Mouse (Mus musculus) kidney, embryonic 15.5 days (tissue): Measurements from ENCODE around the gene Mboat1. TPM values are rescaled to one million over a fixed set of nuclear protein-coding genes. Genes with fewer than 3 reads are reported as not detected.

Experiments
- ATAC-seq: fragments of 200-750 bp; cut with Nextera tagmentation; replicated peaks from 2 replicates; pipeline ENCODE4 v1.8.0; 2017; ENCODE audit warnings: moderate TSS enrichment; ENCODE audit not compliant: low FRiP score
- H3K27ac ChIP-seq: fragments of 300-500 bp; sonication (generic); 2 replicates; pipeline ENCODE4 v1.5.1; 2015; ENCODE audit warnings: mild to moderate bottlenecking, inconsistent platforms
- H3K27me3 ChIP-seq: fragments of 300-500 bp; sonication (generic); 2 replicates; pipeline ENCODE4 v1.6.1; 2015; ENCODE audit warnings: inconsistent platforms
- H3K36me3 ChIP-seq: fragments of 300-500 bp; sonication (generic); 2 replicates; pipeline ENCODE4 v1.6.1; 2015; ENCODE audit warnings: inconsistent platforms
- H3K4me1 ChIP-seq: fragments of 300-500 bp; sonication (generic); 2 replicates; pipeline ENCODE4 v1.6.1; 2015; ENCODE audit warnings: inconsistent platforms
- H3K4me2 ChIP-seq: fragments of 300-500 bp; sonication (generic); 2 replicates; pipeline ENCODE4 v1.6.1; 2015; ENCODE audit warnings: moderate library complexity, mild to moderate bottlenecking, inconsistent platforms
- H3K4me3 ChIP-seq: fragments of 300-500 bp; sonication (generic); replicated peaks from 2 replicates; pipeline ENCODE4 v1.5.1; 2015; ENCODE audit warnings: mild to moderate bottlenecking, inconsistent platforms
- H3K9ac ChIP-seq: fragments of 300-500 bp; sonication (generic); 2 replicates; pipeline ENCODE4 v1.6.1; 2015; ENCODE audit warnings: mild to moderate bottlenecking, inconsistent platforms
- H3K9me3 ChIP-seq: fragments of 300-500 bp; sonication (generic); replicated peaks from 2 replicates; pipeline ENCODE4 v1.6.1; 2016; ENCODE audit warnings: inconsistent platforms
- WGBS: fragments of 180-500 bp; shearing (Covaris S2); methylation state at CpG from one replicate; pipeline ENCODE4 v1.1.7; 2015; ENCODE audit warnings: mixed read lengths; 5-methylcytosine and 5-hydroxymethylcytosine counted together
- polyA plus RNA-seq: library from polyadenylated mRNA; unstranded; fragments of >200 nt; fragmentation: Nextera tagmentation; extraction: Ambion mirVana; gene quantifications from 2 replicates; pipeline ENCODE4 v1.2.1, GENCODE M21; 2015

The Mboat1 gene
- polyA plus RNA-seq, 1 experiment from 2014 or later = 26.2 TPM

DNA sequence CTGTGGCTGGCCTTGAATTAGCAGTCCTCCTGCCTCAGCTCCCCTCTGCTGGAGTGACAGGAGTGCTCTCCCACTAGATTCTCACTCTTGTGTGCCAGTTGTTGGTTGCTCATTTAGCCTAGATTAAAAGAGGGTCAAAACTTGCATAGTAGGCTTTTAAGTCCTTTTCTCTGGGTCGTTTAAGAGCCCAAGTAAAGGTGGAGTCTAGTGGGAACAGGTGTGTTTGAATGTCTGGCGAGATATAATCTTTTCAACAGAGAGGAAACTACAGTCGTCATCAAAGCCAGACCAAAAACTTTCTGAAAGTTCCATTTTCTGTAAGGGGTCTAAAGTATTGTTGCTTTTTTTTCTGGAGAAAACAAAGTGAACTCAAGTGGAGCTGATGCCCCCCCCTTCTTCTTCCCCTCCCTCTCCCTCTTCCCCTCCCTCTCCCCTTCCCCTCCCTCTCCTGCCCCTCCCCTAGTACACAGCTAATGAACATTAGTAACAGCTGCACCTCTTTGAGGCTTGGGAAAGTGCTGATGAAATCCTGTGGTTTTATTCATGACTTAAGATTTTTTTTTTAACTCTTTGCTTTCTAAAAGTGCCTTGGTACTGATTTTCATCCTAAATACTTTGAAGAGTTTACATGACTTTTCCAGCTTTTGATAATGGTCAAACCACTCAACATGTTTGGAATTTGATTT, 55.9 kb downstream of the Mboat1 start:
- WGBS = 56% methylated on average over 3 of the region's 3 CpGs
- Histone ChIP-seq H3K4me2 (no peak overlapping the region), H3K27me3 (no peaks in the 10 kb centered on the region), H3K4me1 (peaks cover 11% of the 10 kb centered on the region; the same call in 1 of the 2 replicates), H3K9ac (no peak overlapping the region), H3K4me3 (no peak overlapping the region), H3K9me3 (no peaks in the 10 kb centered on the region), H3K36me3 (no peaks in the 10 kb centered on the region), H3K27ac (peak overlapping the region; percentile 52; the same call in 1 of the 2 replicates)
- 0 out of 2 replicates have a peak, but pooled peaks have one; percentile 36 for ATAC-seq

DNA sequence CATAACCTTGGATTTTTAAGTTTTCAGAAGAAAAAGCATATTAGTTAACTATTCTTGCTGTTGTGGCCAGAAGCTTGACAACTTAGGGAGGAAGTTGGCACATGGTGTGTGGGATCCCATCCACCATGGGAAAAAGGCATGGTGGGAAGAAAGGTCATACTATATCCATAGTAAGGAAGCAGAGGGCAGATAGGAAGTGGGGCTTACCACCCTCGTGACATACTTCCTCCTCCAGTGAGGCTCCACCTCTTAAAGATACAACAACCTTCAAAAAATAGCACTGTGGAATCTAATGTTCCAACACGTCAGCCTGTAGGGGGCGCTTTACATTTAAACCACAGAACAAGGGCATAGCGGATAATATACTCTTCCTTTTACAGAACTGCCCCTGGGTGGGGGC, 57.1 kb downstream of the Mboat1 start:
- no peaks in the 10 kb centered on the region for H3K36me3 ChIP-seq
- no peak overlapping the region for H3K9ac ChIP-seq
- no peak overlapping the region for H3K27ac ChIP-seq
- H3K9me3 ChIP-seq = no peaks in the 10 kb centered on the region
- H3K4me2 ChIP-seq = no peak overlapping the region
- ATAC-seq = no peak
- peaks cover 14% of the 10 kb centered on the region for H3K4me1 ChIP-seq
- 78% methylated on average over 4 of the region's 4 CpGs for WGBS
- H3K27me3 ChIP-seq = no peaks in the 10 kb centered on the region
- no peak overlapping the region for H3K4me3 ChIP-seq

DNA sequence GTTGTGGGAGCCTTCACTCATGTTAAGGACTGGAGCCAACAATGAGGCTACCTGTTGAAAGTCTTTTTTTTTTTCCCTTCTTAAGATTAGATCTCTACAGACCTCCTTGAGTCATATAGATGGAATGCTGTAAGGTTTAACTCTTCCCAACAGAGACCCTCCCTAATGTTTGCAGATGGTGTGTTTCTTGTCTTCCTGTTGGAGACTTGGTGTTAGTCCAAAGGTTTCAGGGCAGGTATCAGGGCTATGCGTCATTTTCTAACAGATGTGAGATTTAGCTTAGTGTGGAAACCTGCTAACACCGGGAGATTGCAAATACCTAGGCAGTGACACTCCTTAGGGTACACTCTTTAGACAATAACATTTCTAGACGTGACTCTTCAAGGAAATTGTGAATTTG, 58.5 kb downstream of the Mboat1 start:
- Histone ChIP-seq H3K9me3 (no peaks in the 10 kb centered on the region), H3K27ac (0 out of 2 replicates have a peak overlapping the region, but pooled peaks have one; percentile 37), H3K4me3 (no peak overlapping the region), H3K4me1 (peaks cover 14% of the 10 kb centered on the region), H3K4me2 (no peak overlapping the region), H3K9ac (no peak overlapping the region), H3K27me3 (no peaks in the 10 kb centered on the region), H3K36me3 (no peaks in the 10 kb centered on the region)
- no peak for ATAC-seq
- 60% methylated on average over 3 of the region's 3 CpGs for WGBS

DNA sequence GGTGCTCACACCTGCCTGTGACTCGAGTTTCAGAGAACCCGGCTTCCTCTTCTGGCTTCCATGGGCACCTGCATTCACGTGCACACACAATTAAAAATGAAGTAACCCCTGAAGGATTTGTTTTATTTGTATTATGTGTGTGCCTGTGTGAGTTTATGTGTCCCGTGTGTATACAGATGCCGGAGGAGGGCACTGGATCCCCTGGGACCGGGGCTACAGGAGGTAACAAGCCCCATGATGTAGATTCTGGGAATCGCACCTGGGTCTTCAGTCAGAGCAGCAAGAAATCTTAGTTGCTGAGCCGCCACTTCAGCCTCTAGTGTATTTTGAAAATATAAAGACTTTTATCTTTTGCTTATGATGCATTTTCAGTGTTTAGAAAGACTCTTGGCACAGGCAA, 60.4 kb downstream of the Mboat1 start:
- H3K4me3 ChIP-seq = no peak overlapping the region
- H3K27me3 ChIP-seq = no peaks in the 10 kb centered on the region
- no peak overlapping the region for H3K27ac ChIP-seq
- no peak overlapping the region for H3K9ac ChIP-seq
- WGBS = 88% methylated on average over 8 of the region's 8 CpGs
- no peaks in the 10 kb centered on the region for H3K9me3 ChIP-seq
- no peak overlapping the region for H3K4me2 ChIP-seq
- no peaks in the 10 kb centered on the region for H3K36me3 ChIP-seq
- no peak for ATAC-seq
- H3K4me1 ChIP-seq = peaks cover 14% of the 10 kb centered on the region

DNA sequence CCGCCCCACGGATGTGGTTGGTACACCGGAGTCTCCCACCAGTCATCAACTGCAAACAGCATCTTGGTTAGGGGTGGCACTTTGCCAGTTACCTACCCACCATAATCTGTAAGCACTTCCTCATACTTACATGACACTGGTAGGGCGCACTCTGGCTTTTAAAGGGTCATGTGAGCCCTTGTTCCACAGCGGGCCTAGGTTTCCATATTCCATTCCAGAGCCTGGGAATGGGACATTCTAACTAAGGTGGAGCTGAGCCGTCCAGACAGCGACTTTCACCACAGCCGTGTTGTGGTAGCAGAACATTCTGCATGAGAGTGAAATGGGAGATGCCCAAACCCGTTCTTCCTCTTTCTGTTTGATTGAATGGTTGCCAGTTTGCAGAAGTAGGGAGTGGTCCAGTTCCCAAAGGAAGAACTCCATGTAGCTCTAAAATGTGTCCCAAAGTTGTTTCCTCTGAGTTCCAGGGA, 61.8 kb downstream of the Mboat1 start:
- WGBS = 81% methylated on average over 9 of the region's 9 CpGs
- Histone ChIP-seq H3K4me3 (no peak overlapping the region), H3K9ac (no peak overlapping the region), H3K27me3 (no peaks in the 10 kb centered on the region), H3K27ac (no peak overlapping the region), H3K9me3 (no peaks in the 10 kb centered on the region), H3K36me3 (0 out of 2 replicates have a peak, but pooled peaks cover 3% of the 10 kb centered on the region), H3K4me2 (no peak overlapping the region), H3K4me1 (peaks cover 9% of the 10 kb centered on the region)
- no peak for ATAC-seq

DNA sequence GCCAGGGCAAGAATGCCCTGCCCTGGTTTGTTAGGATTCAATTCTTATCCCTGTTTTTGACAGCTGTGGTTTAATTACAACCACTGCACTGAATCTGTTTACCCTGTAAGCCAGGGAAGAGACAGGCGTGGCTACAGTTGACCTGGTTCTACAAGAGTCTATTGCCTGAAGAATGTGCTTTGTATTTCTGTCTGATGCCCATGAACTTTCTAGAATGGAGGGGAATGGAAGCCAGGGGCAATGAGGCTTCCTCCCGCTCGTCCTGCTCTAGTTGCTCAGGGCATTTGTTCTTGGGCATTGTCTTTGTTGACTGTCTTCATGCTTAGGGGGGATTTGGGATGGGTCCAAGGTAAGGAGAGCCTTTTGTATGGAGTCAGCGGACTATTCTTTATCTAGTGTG, 63.5 kb downstream of the Mboat1 start:
- Histone ChIP-seq H3K4me3 (no peak overlapping the region), H3K4me2 (no peak overlapping the region), H3K36me3 (0 out of 2 replicates have a peak, but pooled peaks cover 7% of the 10 kb centered on the region), H3K27ac (no peak overlapping the region), H3K27me3 (no peaks in the 10 kb centered on the region), H3K9ac (no peak overlapping the region), H3K9me3 (no peaks in the 10 kb centered on the region), H3K4me1 (peaks cover 5% of the 10 kb centered on the region; the same call in 1 of the 2 replicates)
- WGBS = 90% methylated on average over 4 of the region's 4 CpGs
- ATAC-seq = no peak

DNA sequence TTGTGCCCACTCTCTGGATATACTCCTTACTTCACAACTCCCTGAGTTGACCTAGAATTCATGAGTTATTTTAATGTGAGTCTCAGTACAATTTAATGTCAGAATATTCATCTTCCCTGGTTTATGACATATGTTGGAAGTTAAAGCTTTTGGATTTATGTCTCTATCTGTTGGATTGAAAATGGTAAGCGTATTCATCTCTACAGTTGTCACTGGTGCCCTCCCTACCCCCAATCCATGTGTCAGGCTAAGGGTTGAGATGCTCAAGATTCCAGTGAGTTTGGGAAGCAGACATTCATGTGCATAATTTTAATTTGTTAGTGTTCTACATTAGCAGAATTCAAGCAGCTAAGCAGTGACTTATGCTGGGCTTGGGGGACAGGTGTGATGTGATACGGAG, 64.4 kb downstream of the Mboat1 start:
- no peaks in the 10 kb centered on the region for H3K27me3 ChIP-seq
- H3K27ac ChIP-seq = no peak overlapping the region
- WGBS = 93% methylated on average over 2 of the region's 2 CpGs
- peaks cover 3% of the 10 kb centered on the region; the same call in 1 of the 2 replicates for H3K4me1 ChIP-seq
- H3K4me2 ChIP-seq = no peak overlapping the region
- 0 out of 2 replicates have a peak, but pooled peaks cover 7% of the 10 kb centered on the region for H3K36me3 ChIP-seq
- ATAC-seq = no peak
- no peak overlapping the region for H3K9ac ChIP-seq
- no peaks in the 10 kb centered on the region for H3K9me3 ChIP-seq
- H3K4me3 ChIP-seq = no peak overlapping the region

DNA sequence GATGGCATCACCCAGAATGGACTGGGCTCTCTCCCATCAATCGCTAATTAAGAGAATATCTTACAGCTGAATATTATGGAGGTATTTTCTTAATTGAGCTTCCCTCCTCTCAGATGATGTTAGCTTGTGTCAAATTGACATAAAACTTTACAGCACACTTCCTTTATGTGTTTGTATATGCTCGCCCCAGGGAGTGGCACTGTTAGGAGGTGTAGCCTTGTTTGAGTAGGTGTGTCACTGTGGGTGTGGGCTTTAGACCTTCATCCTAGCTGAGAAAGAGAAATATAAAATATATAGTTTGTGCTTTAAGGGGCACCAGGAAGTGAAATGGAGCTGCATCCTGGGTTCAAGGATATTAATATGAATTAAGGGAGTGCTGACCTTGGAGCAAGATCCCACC, 66.7 kb downstream of the Mboat1 start:
- no peak for ATAC-seq
- Histone ChIP-seq H3K27me3 (no peaks in the 10 kb centered on the region), H3K36me3 (0 out of 2 replicates have a peak, but pooled peaks cover 7% of the 10 kb centered on the region), H3K4me1 (peaks cover 1% of the 10 kb centered on the region; the same call in 1 of the 2 replicates), H3K27ac (no peak overlapping the region), H3K9ac (no peak overlapping the region), H3K9me3 (no peaks in the 10 kb centered on the region), H3K4me2 (no peak overlapping the region), H3K4me3 (no peak overlapping the region)
- 84% methylated on average over 2 of the region's 2 CpGs for WGBS

DNA sequence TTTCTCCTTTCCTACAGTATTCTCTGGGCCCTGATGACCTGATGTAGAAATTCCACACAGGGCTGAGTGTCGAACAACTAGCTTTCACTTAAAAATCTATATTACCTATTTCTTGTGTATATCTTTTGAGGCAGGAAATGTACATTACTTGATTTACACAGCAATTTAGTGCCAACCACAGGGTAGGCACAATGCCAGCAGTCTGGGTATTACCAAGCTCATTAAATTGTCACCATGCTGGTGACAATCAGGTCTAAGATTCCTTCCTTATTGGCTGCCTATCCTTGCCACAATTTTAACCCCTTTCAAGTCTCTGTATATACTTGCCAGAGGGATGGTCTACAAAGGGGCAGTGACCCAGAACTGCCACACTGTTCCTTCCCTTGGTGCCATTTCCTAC, 71.9 kb downstream of the Mboat1 start:
- WGBS = 81% methylated on average over 1 of the region's 1 CpGs

DNA sequence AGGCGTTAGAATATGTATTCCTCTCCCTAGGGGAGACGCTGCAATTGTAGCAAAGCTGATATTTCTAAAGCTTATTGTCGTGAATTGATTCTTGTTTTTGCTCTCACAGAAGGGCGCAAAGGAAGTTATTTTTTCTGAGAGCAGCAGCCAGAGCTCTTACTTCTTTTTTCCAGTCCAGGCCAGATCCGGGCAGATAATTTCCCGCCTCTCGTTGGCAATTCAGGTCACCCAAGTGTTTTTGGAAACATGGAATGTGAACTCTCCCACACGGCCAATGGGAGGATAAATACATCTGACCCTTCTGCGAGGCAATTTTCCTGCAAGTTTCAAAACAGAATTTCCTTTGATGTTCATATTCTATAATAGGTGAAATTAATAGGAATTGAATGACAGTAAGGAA, 77.0 kb downstream of the Mboat1 start:
- H3K4me1 ChIP-seq = peaks cover 10% of the 10 kb centered on the region; the same call in 1 of the 2 replicates
- H3K36me3 ChIP-seq = 0 out of 2 replicates have a peak, but pooled peaks cover 10% of the 10 kb centered on the region
- no peak overlapping the region for H3K9ac ChIP-seq
- H3K4me2 ChIP-seq = no peak overlapping the region
- no peak for ATAC-seq
- no peaks in the 10 kb centered on the region for H3K9me3 ChIP-seq
- H3K27ac ChIP-seq = no peak overlapping the region
- 53% methylated on average over 9 of the region's 9 CpGs for WGBS
- H3K27me3 ChIP-seq = no peaks in the 10 kb centered on the region
- H3K4me3 ChIP-seq = no peak overlapping the region

More for the DNA sequence above, 71.9 kb downstream of the Mboat1 start:
- no peaks in the 10 kb centered on the region for H3K9me3 ChIP-seq
- H3K36me3 ChIP-seq = 0 out of 2 replicates have a peak, but pooled peaks cover 14% of the 10 kb centered on the region
- H3K27me3 ChIP-seq = no peaks in the 10 kb centered on the region
- ATAC-seq = no peak
- no peak overlapping the region for H3K4me3 ChIP-seq
- no peak overlapping the region for H3K27ac ChIP-seq
- no peaks in the 10 kb centered on the region for H3K4me1 ChIP-seq
- H3K4me2 ChIP-seq = no peak overlapping the region
- H3K9ac ChIP-seq = no peak overlapping the region

DNA sequence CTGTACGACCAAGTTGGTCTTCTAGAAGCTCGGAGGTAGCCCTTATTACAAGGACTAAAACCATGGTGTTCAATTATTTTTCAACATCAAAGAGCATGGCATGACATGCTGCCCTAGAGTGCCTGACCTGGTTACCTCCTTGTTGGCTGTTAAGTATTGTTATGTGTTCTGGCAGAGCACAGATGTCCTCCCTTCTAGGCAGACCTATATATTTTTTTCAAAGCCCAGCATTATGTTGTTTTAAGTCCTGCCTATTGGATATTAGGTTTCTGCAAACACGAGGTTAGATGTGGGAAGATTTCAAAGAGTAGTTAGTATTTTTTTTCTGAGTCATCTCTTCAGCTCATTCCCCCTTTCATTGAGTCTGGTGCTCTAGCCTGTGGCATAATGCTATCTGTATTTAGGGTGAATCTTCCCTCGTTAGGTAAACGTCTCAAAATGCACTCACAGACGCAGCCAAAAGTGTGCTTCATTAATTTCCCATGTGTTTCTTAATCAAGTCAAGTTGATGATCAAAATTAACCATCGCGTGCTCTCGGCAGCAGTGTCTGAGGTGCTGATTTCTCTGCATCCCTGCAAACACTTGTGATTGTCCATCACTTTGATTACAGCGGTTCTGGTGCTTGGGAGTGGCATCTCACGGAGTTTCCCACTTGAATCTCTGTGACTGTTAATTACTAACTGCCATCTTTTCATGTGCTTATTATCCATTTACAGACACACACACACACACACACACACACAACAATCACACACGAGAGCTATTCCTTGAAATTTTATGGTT, 81.5 kb downstream of the Mboat1 start:
- Histone ChIP-seq H3K27ac (no peak overlapping the region), H3K4me1 (peaks cover 30% of the 10 kb centered on the region), H3K36me3 (no peaks in the 10 kb centered on the region), H3K4me3 (no peak overlapping the region), H3K9ac (no peak overlapping the region), H3K4me2 (no peak overlapping the region), H3K9me3 (no peaks in the 10 kb centered on the region), H3K27me3 (no peaks in the 10 kb centered on the region)
- ATAC-seq = no peak
- 47% methylated on average over 12 of the region's 12 CpGs for WGBS

DNA sequence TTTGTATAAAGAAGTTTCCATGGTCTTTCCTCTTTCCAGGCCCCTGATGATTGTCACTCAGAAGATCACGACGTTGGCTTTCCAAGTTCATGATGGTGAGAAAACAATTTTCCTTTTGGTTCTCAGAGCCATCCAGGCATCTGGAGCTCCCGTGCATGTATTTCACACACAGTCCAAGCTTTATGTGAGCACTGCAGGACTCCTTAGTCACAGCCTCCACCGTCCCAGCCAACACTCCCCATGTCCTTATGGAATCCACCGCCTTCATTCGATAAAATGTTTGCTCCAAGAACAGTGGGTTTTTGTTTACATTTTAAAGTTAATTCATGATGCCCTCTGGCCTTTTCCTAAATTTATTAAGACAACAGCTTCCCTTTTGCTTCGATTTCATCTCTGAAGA, 83.3 kb downstream of the Mboat1 start:
- H3K27ac ChIP-seq = peak overlapping the region; percentile 74; the same call in 1 of the 2 replicates
- 47% methylated on average over 7 of the region's 7 CpGs for WGBS
- H3K9me3 ChIP-seq = no peaks in the 10 kb centered on the region

More for the DNA sequence above, 83.3 kb downstream of the Mboat1 start:
- H3K36me3 ChIP-seq = peaks cover 10% of the 10 kb centered on the region
- H3K27me3 ChIP-seq = no peaks in the 10 kb centered on the region
- H3K9ac ChIP-seq = no peak overlapping the region
- no peak for ATAC-seq
- peaks cover 30% of the 10 kb centered on the region for H3K4me1 ChIP-seq
- H3K4me2 ChIP-seq = no peak overlapping the region
- H3K4me3 ChIP-seq = no peak overlapping the region
